Mouse (Mus musculus) embryonic facial prominence, embryonic 11.5 days (tissue): ENCODE measurements around the gene Fam118b. TPM values are rescaled to one million over a fixed set of nuclear protein-coding genes. Genes with fewer than 3 reads are reported as not detected.

Experiments
- ATAC-seq: fragments of 200-750 bp; cut with Nextera tagmentation; replicated peaks from 2 replicates; pipeline ENCODE4 v1.8.0; 2017; ENCODE audit warnings: low read depth; ENCODE audit not compliant: insufficient number of reproducible peaks, low FRiP score, low TSS enrichment
- DNase-seq: peaks from one replicate; pipeline ENCODE4 v3.0.0-alpha.2; 2015; ENCODE audit warnings: low spot score
- H3K27ac ChIP-seq: fragments of 300-500 bp; sonication (generic); replicated peaks from 2 replicates; pipeline ENCODE4 v1.5.1; 2014; ENCODE audit warnings: mild to moderate bottlenecking, low read depth, low read length, control low read depth
- H3K27me3 ChIP-seq: fragments of 300-500 bp; sonication (generic); 2 replicates; pipeline ENCODE4 v1.6.1; 2014; ENCODE audit warnings: mild to moderate bottlenecking, low read length, moderate library complexity, mixed read lengths; ENCODE audit not compliant: control insufficient read depth, insufficient read depth
- H3K36me3 ChIP-seq: fragments of 300-500 bp; sonication (generic); replicated peaks from 2 replicates; pipeline ENCODE4 v1.6.1; 2014; ENCODE audit warnings: low read depth, mild to moderate bottlenecking, low read length, moderate library complexity, mixed read lengths; ENCODE audit not compliant: control insufficient read depth, insufficient read depth
- H3K4me1 ChIP-seq: fragments of 300-500 bp; sonication (generic); 2 replicates; pipeline ENCODE4 v1.6.1; 2014; ENCODE audit warnings: low read length, mixed read lengths; ENCODE audit not compliant: control insufficient read depth, insufficient read depth
- H3K4me2 ChIP-seq: fragments of 300-500 bp; sonication (generic); 2 replicates; pipeline ENCODE4 v1.6.1; 2014; ENCODE audit warnings: low read depth, mild to moderate bottlenecking, control low read depth, low read length, moderate library complexity
- H3K4me3 ChIP-seq: fragments of 300-500 bp; sonication (generic); 2 replicates; pipeline ENCODE4 v1.5.1; 2014; ENCODE audit warnings: low read depth, low read length, control low read depth
- H3K9ac ChIP-seq: fragments of 300-500 bp; sonication (generic); replicated peaks from 2 replicates; pipeline ENCODE4 v1.6.1; 2014; ENCODE audit warnings: mild to moderate bottlenecking, control low read depth, low read length
- H3K9me3 ChIP-seq: fragments of 300-500 bp; sonication (generic); replicated peaks from 2 replicates; pipeline ENCODE4 v1.6.1; 2016; ENCODE audit warnings: mild to moderate bottlenecking, low read length, inconsistent platforms, mixed read lengths; ENCODE audit not compliant: control insufficient read depth
- WGBS: fragments of 180-500 bp; shearing (Covaris S2); extraction: QIAGEN DNeasy Blood & Tissue Kit; methylation state at CpG from one replicate; pipeline ENCODE4 v1.1.7; 2014; 5-methylcytosine and 5-hydroxymethylcytosine counted together
- polyA plus RNA-seq: library from polyadenylated mRNA; unstranded; fragments of >200 nt; fragmentation: Nextera tagmentation; extraction: Ambion mirVana; gene quantifications from 2 replicates; pipeline ENCODE4 v1.2.1, GENCODE M21; 2014

The Fam118b gene
- polyA plus RNA-seq, 1 experiment from 2014 or later, result 75.0 TPM

DNA sequence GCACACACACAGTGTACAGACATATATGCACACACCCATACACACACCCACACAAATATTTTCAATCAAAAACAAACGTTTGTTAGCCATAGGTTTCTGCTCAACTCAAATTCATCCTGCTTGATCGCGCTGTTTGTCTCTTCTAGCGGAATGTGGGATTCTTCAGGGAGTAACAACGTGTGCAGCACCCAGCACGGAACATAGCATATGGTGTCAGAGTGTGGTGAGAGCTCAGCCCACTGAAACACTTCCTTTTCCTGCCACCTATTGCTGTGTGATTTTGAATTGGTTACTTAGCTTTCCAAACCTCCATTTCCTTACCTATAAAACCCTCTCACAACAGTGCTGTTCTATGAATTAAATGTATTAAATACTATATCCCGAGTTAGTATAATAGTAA lies 97.5 kb downstream of the Fam118b start:
- no peak overlapping the region for H3K27ac ChIP-seq
- 89% methylated on average over 7 of the region's 7 CpGs for WGBS
- DNase-seq (no peak), ATAC-seq (no peak)
- no peaks in the 10 kb centered on the region for H3K27me3 ChIP-seq
- H3K4me3 ChIP-seq, result no peak overlapping the region
- no peaks in the 10 kb centered on the region for H3K4me1 ChIP-seq
- H3K4me2 ChIP-seq, result no peak overlapping the region
- no peaks in the 10 kb centered on the region for H3K36me3 ChIP-seq
- no peak overlapping the region for H3K9ac ChIP-seq
- H3K9me3 ChIP-seq, result no peaks in the 10 kb centered on the region

Other genes with a start within 250 kb of the Fam118b start
- gene St3gal4, start 148.5 kb downstream of the Fam118b start, polyA plus RNA-seq, result 24.2 and 25.4 TPM in 2 replicates
- gene Dcps, start 91.7 kb downstream of the Fam118b start, polyA plus RNA-seq, result 90.5 and 93.3 TPM in 2 replicates
- gene Srpr, start 67.6 kb downstream of the Fam118b start, polyA plus RNA-seq, result 104 and 112 TPM in 2 replicates
- 11.6 and 15.3 TPM in 2 replicates for gene Tirap, start 67.5 kb downstream of the Fam118b start, polyA plus RNA-seq
- 28.7 and 34.0 TPM in 2 replicates for gene Foxred1, start 56.8 kb downstream of the Fam118b start, polyA plus RNA-seq
- 36.6 and 40.8 TPM in 2 replicates for gene Rpusd4, start 60 bp upstream of the Fam118b start, polyA plus RNA-seq
- gene Cdon, start 153.3 kb upstream of the Fam118b start, polyA plus RNA-seq, result 7.5 and 9.4 TPM in 2 replicates